Mouse (Mus musculus) A20 (cell line): ENCODE measurements around the gene Sh3pxd2a.

Source experiments
- DNase-seq: peaks from one replicate; pipeline ENCODE4 v3.0.0-alpha.2; 2011; ENCODE audit warnings: low read depth, low spot score

Gene Sh3pxd2a

GRCm38 (mm10) chr19:47343422-47343821 lies 120.8 kb downstream of the Sh3pxd2a start:
- DNase-seq: no peak

DNA sequence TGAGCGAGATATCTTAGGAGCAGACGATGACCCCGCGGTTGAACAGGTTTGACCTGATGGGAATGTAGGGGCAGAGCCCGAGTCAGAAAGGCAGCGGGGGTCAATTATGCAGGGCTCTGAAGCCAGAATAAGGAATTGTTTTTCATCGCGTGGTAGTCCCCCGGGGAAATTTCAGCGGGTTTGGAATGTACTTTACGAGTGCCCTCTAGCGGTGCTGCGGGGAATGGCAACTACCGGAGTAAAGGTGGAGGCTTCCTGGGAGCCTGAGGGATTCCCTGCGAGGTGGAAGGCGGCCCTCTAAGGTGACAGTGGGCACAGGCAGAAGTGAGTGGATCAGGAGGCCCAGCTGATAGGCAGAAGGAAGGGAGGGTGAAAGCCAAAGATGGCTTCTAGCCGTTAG lies 125.0 kb downstream of the Sh3pxd2a start:
- peak; percentile 54 for DNase-seq

- no peak for DNase-seq
These were observed 125.6 kb downstream of the Sh3pxd2a start for GRCm38 (mm10) chr19:47338396-47339164.

GRCm38 (mm10) chr19:47337743-47338142 lies 126.5 kb downstream of the Sh3pxd2a start:
- peak; percentile 75 for DNase-seq

GRCm38 (mm10) chr19:47337191-47337590 lies 127.0 kb downstream of the Sh3pxd2a start:
- DNase-seq: no peak

DNA sequence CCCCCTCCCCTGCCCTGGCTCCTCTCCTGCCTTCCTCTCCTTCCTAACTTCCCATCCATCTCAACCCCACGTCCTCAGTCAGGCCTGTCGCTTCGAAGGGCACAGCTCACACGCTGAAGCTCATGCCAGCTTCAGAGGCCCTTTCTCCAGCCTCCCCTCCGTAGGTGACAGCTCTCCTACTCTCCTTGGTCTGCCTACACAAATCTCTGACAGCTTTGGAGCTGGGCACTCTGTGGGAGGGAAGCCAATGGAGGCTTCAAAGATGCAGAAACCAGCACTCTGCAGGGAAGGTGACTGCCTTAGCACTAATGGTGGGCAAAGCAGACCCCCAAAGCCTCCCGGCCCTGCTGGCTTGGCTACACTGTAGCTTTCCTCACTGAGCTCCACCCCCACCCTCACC lies 128.9 kb downstream of the Sh3pxd2a start:
- no peak for DNase-seq

GRCm38 (mm10) chr19:47334713-47335112 lies 129.5 kb downstream of the Sh3pxd2a start:
- no peak for DNase-seq

DNA sequence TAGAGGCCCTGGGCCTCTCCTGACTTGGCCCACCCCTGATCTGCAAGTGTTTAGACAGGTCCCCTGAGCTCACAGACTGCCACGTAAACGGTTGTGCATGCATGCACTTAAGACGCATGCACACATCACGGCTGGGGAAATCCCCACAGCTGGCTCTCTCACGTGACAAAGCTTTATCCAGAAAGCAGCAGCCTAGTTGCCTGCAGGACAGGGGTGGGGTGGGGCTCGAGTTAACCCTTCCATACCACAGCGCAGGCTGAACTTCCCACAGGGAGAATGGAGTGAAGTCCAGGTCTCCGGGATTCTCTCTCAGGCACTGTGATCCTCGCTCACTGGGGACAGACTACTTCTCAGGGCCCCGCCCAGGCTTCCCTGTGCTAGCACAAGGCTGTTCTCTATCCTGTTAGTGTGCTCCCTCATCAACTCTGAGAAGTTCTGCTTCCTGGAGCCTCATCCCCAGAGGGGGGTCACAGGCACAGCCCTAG lies 133.4 kb downstream of the Sh3pxd2a start:
- peak; percentile 72 for DNase-seq

DNA sequence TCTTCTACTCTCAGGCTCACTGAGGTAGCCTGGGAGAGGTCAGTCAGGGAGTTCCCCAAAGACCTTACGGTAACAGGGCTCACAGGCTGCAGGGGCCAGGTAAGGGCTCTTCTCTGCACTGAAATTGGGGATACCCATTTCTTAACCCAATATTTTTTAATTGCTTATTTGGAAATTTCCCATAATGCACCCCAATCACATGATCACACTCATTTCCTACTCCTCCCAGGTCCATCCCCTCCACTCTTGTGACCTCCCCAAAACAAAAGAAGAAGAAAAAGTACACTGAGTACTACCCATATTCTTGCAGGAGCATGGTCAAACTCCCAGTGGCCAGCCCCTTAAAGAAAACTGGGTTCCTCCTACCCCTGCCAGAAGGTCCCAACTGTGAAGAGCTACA lies 135.1 kb downstream of the Sh3pxd2a start:
- no peak for DNase-seq

GRCm38 (mm10) chr19:47327896-47328882 lies 136.0 kb downstream of the Sh3pxd2a start:
- DNase-seq: peak; percentile 33

GRCm38 (mm10) chr19:47325881-47326280 lies 138.3 kb downstream of the Sh3pxd2a start:
- DNase-seq: peak; percentile 41

GRCm38 (mm10) chr19:47323096-47323849 lies 140.9 kb downstream of the Sh3pxd2a start:
- no peak for DNase-seq

- no peak for DNase-seq
These were observed 143.9 kb downstream of the Sh3pxd2a start for GRCm38 (mm10) chr19:47320331-47320668.

DNA sequence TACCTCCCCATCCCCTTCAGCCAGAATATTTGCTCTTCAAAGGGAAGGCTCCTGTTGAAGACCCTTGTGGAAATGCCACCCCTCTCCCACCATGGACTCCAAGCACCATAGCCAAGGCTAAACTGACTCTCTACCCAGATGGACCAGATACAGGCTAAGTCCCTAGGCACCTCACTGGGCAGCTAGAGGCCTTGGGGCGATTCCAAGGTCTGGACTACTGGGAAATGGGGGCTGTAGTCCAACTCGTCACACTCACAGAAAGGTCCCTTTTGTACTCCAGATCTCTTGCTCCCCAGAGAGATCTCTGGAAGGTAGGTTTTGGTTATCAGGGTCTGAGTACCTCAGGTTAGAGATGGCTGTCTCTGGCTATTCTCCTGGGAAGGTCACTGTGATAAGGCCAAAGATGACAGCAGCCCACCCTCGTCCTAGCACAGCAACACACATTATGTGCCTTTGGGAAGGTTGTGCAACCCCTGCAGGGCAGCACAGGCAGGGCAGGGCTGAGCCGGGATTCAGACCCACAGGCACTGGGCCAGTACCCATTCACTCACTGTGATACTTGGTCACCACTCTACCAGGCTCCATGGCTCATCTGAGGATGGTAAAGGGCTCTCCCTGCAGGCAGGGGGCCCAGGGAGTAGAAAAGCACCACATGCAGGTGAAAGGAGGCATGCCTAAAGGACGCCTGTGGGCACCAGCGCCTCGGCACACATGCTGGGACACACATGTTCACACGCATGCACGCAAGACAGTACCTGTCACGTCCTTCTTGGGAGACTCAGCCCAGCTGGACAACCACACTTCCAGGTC lies 144.5 kb downstream of the Sh3pxd2a start:
- DNase-seq: no peak

DNA sequence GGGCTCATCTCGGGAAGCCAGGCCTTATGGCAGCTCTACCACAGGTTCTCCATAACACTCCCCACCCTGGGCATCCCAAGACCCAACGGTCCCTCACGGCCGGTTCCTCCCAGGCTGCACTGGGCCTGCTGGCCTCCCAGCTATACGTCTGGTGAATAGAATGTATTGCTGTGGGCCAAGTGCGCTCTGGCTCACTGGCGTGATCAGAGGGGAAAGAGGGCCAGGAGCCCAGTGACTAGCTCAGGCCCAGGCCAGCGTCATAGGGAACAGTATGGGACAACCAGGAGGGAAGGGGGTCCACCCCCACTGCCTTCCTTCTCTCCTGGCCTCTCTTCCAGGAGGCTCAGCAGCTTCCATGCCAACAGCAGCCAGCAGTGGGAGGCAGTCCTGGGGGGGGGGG lies 145.1 kb downstream of the Sh3pxd2a start:
- DNase-seq: no peak

DNA sequence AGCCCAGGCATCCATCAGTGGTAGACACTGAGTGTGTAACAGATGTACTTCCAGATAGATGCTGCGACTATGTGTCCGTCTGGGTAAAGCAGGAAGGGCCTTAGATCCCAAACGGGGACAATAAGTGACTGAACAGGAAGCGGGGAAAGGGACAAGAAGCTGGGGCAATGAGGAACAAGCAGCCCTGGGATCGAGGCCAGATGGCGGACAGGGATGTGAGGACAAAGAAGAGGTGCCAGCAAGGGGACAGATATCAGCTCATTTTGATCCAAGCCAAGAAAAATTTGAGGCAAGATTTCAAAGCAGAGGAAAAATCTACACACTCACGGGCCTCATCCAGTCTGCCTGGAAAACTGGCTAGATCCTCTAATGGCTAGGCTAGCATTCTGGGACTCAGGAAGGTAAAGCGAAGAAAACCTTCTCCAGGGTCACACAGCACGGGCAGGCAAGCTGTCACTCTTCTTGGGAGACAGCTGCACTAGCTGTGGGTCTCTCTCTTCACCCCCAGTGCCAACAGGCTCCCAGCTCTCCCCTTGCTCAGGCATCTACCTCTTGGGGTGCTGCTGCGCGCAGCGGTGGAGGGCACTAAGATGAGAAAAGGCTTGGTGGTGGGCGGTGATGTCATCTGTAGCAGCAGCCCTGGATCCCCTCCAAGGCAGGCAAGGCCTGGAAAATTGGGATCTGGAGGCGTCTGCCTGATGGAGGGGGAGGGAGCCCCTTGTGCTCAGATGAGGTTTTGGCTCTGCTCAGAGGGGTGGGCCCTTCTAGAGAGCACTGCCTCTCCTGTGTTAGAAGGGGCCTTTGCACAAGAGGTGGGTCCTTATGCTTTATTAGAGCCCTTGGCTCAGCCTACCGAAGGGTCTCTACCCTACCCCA lies 146.9 kb downstream of the Sh3pxd2a start:
- DNase-seq: no peak

GRCm38 (mm10) chr19:47316288-47317062 lies 147.7 kb downstream of the Sh3pxd2a start:
- no peak for DNase-seq

DNA sequence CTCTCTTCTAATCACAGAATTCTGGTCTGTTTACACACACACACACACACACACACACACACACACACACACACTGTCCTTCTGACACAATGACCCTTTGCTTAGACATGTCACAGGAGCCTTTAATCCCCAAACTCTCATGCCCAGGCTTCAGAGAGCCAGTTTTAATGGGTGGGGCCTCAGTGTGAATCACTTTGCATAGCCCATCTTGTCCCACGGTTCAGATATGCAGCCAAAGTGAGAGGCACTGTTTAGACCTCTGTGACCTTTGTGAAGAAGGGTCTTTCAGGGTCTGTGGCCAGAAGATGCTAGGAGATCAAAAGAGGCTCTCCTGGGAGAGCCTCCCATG lies 148.3 kb downstream of the Sh3pxd2a start:
- DNase-seq: no peak
